Mouse (Mus musculus) cerebellum, adult 8-10 months (tissue): Measurements from ENCODE around the gene Phldb1.
"Not testable (repeated sequence)": the region's sequence is repeated elsewhere in the genome, so short reads cannot be mapped to it uniquely, and the experiment has no call there.

ENCODE experiments used
- DNase-seq: peaks from one replicate; pipeline ENCODE4 v3.0.0; 2022

The Phldb1 gene

GRCm38 (mm10) chr9:44648881-44649281 is 86.1 kb downstream of the Phldb1 start:
- no peak for DNase-seq

- no peak for DNase-seq
Observed at GRCm38 (mm10) chr9:44647656-44648055, 87.3 kb downstream of the Phldb1 start.

DNA sequence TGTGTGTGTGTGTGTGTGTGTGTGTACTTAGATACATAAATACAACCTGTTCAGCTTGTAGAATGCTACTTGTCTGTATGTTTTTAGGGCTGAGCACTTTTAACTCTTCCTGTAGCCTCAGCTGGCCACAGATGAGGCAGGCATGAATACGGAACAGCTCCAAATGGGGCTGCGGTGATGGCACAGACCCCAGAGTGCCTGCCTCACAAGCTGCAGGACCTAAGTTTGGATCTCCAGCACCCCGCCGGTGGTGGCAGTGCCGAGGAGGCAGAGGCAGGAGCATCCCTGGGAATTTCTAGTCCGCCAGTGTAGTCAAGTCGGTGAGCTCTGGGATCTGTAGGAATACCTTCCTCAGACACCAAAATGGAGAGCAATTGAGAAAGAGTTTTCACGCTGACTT is 88.0 kb downstream of the Phldb1 start:
- no peak for DNase-seq

DNA sequence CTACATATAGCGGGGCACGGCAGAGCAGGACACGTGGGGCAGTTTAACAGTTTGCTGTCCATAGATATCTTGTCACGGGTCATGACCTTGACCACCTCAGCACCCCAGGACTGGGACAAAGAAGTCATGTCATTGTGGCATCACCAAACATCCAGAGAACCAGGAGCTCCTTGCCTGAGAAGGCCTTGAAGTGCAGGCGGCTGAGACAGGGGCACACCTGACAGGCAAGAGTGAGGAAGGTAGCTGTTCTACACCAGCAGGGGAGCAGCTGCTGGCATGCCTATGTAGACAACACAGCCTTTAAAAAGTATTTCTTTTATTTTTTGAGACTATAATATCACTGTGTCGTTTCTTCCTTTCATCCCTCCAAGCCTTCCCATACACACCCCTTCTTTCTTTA is 88.6 kb downstream of the Phldb1 start:
- DNase-seq: no peak

GRCm38 (mm10) chr9:44645924-44646323 is 89.1 kb downstream of the Phldb1 start:
- DNase-seq: no peak

GRCm38 (mm10) chr9:44645481-44645880 is 89.5 kb downstream of the Phldb1 start:
- no peak for DNase-seq

- no peak for DNase-seq
Observed at GRCm38 (mm10) chr9:44644186-44644585, 90.8 kb downstream of the Phldb1 start.

DNA sequence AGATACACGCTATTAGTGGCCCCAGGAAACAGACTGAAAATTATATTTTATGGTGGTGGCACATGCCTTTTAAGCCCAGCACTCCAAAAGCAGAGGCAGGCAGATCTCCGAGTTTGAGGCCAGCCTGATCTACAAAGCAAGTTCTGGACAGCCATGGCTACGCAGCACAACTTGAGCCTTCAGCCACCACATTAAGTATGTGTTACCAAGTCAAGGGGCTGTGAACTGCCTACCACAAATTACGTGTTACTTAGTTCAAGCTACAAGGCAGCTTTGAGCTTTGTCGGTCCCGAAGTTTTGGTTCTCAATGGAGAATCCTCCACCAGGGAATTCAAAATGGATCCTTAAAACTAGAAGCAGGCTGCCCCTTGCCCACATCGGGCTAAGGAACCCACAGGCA is 91.9 kb downstream of the Phldb1 start:
- DNase-seq: no peak

DNA sequence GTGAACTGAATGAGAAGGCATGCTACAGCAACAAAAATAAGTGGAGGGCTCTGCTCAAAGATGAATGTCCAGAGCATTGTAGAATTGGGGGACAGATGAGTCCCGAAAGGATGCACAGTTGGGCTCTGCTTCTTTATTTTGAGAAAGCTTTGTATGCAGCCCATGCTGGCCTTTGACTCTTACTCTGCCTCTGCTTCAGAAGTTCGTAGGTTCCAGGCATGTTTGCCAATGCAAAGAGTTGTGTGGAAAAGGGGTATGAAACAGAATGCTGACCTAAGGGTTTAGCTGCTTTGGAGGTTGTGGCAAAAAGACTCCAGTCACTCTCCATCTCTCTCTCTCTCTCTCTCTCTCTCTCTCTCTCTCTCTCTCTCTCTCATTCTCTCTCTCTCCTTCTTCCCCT is 93.4 kb downstream of the Phldb1 start:
- DNase-seq: no peak

DNA sequence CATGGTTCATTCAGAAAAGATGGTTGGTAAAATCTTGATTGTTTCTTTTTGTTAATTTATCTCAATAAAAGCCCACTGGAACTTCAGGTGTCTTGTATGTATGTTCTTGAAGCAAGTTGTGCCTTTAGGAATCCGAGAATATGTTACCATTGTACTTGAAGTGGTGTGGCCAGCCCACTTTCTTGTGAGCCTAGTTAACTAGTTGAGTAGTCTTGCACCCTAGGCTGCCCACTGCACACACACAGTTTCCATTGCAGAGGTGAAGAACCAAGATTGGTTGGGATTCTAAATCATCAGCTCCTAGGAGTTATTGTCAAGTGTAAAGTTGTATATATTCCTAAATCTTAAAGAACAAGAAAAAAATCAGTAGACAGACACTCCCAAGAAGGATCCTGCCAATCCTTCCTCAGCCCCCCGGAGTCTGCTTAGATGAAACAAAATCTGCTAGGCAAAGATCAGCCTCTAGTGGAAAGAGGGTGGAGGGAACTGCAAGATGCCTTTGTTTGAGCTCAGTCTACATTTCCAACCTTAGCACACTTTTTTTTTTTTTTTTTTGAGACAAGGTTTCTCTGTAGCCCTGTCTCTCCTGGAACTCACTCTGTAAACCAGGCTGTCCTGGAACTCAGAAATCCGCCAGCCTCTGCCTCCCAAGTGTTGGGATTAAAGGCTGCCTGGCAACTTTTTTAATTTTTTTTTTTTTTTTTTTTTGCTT is 94.2 kb downstream of the Phldb1 start:
- DNase-seq: no peak

GRCm38 (mm10) chr9:44640028-44640427 is 95.0 kb downstream of the Phldb1 start:
- not testable (repeated sequence) for DNase-seq

- DNase-seq: peak; percentile 31
Observed at GRCm38 (mm10) chr9:44638726-44639125, 96.3 kb downstream of the Phldb1 start.

DNA sequence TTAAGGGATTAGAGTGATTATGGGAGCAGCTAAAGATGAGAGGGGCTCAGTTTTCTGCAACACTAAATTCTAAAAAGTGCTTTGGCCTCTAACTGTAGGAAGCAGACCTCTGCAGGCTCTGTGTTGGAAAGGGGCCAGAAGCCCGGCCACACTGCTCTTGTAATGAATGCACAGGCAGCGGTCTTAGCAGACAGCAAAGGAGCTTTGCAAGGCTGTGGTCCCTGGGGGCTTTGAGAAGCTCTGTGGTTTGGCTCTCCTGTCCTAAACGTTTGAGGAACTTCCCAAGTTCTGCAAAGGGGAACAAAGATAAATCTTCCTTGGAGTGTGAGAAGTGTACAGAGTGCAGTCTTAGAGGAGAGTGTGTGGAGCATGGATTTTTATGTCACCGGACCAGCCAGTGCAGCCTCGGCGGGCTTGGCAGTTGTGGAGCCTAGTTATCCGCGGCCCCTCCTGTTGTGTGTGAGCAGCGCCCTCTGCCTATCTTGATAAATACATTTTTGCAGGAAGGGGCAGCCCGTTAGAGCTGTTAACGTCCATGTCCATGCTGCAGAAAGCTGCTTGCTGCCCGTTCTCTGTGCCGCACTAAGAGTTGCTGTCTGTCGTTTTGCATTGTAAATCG is 97.3 kb downstream of the Phldb1 start:
- DNase-seq: peak; percentile 28
